Mouse (Mus musculus): ENCODE measurements around the gene Sugct.

GRCm38 (mm10) chr13:17042332-17042731 is 653.0 kb downstream of the Sugct start:
- no peak for TF ChIP-seq CTCF (IDR thresholded peaks at IDR 0.05)
- no peak for TF ChIP-seq EP300 (IDR thresholded peaks at IDR 0.05)
